Mouse (Mus musculus) thymus, adult 2 months (tissue): Measurements from ENCODE around the gene Elf1. TPM values are rescaled to one million over a fixed set of nuclear protein-coding genes. Genes with fewer than 3 reads are reported as not detected.

Experiments
- DNase-seq: peaks from one replicate; pipeline ENCODE4 v3.0.0; 2021
- H3K27ac ChIP-seq: fragments of 200-500 bp; 2 replicates; pipeline ENCODE4 v1.5.1; 2012; ENCODE audit warnings: low read length, control low read depth; ENCODE audit not compliant: control insufficient read depth, insufficient read depth
- H3K27me3 ChIP-seq: fragments of 200-500 bp; 2 replicates; pipeline ENCODE4 v1.6.1; 2012; ENCODE audit warnings: mild to moderate bottlenecking, low read length, moderate library complexity, mixed read lengths; ENCODE audit not compliant: control insufficient read depth, insufficient read depth
- H3K36me3 ChIP-seq: fragments of 200-500 bp; 2 replicates; pipeline ENCODE4 v1.6.1; 2012; ENCODE audit warnings: mild to moderate bottlenecking, low read length, moderate library complexity; ENCODE audit not compliant: control insufficient read depth, insufficient read depth
- H3K4me1 ChIP-seq: fragments of 200-500 bp; replicated peaks from 2 replicates; pipeline ENCODE4 v1.6.1; 2012; ENCODE audit warnings: low read length; ENCODE audit not compliant: control insufficient read depth, insufficient read depth
- H3K4me3 ChIP-seq: fragments of 200-500 bp; 2 replicates; pipeline ENCODE4 v1.5.1; 2012; ENCODE audit warnings: mild to moderate bottlenecking, low read length, control low read depth, moderate library complexity; ENCODE audit not compliant: control insufficient read depth, insufficient read depth
- CTCF ChIP-seq: fragments of 200-500 bp; IDR thresholded peaks from 2 replicates; pipeline ENCODE4 v1.5.1; 2012; ENCODE audit warnings: mild to moderate bottlenecking, control low read depth, low read length, moderate library complexity, borderline replicate concordance; ENCODE audit not compliant: control insufficient read depth, poor library complexity, insufficient read depth; ENCODE audit errors: extremely low read depth
- POLR2A ChIP-seq: fragments of 200-500 bp; IDR thresholded peaks from 2 replicates; pipeline ENCODE4 v1.6.1; 2012; ENCODE audit warnings: mild to moderate bottlenecking, low read length, control low read depth, moderate library complexity; ENCODE audit not compliant: control insufficient read depth, poor library complexity, insufficient read depth; ENCODE audit errors: extremely low read depth
- WGBS: fragments of 180-500 bp; shearing (Covaris S2); methylation state at CpG from one replicate; pipeline ENCODE4 v1.1.7; 2018; 5-methylcytosine and 5-hydroxymethylcytosine counted together
- polyA plus RNA-seq: library from polyadenylated mRNA; depleted of rRNA; stranded (reverse); fragments of >200 nt; gene quantifications from 2 replicates; pipeline ENCODE4 v1.2.3, GENCODE M21; 2012

Gene Elf1
- polyA plus RNA-seq, 1 experiment: 71.4 TPM

DNA sequence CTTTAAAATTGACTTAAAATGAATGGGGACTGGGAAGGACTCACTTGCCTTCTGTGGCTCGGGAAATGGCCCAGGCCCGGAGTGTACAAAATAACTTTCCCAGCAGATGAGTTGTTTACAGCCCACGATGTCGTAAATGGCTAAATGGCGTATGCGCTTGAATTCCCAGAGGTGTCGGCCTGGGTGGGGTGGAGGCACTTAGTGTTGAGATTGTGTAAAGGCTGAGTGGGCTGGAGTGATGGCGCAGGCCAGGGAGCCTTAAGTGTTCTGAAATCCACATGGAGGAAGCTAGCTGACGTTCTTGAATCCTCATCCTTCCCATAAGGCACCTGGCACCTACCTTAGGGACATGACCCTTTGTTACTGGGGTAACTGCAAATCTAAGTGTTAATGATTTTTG, 7.5 kb downstream of the Elf1 start:
- no peaks in the 10 kb centered on the region for H3K36me3 ChIP-seq
- TF ChIP-seq POLR2A (no peak), CTCF (no peak)
- no peak overlapping the region for H3K4me3 ChIP-seq
- no peak for DNase-seq
- H3K4me1 ChIP-seq: peaks cover 21% of the 10 kb centered on the region
- H3K27ac ChIP-seq: no peak overlapping the region
- WGBS: 96% methylated on average over 9 of the region's 9 CpGs
- no peaks in the 10 kb centered on the region for H3K27me3 ChIP-seq

DNA sequence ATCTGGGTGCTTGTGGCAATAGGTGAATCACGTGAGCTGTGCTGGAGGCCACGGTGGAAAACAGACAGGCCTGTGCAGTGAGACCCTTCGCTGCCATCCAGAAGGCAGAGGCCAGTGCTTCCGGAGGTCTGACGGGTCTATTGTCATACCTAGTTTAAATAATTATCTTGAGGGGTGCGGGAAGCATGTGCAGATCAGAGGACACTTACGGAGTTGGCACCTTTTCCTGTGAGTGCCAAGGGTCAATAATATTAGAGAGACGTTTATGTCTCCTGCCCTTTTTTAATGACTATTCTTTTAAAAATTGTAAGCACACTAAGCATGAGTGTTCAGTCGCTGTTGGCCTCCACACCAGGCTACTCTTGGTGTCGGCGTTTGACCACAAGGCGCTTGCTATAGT, 8.2 kb downstream of the Elf1 start:
- Histone ChIP-seq H3K27ac (no peak overlapping the region), H3K4me1 (peaks cover 17% of the 10 kb centered on the region), H3K36me3 (no peaks in the 10 kb centered on the region), H3K27me3 (no peaks in the 10 kb centered on the region), H3K4me3 (no peak overlapping the region)
- TF ChIP-seq CTCF: no peak
- TF ChIP-seq POLR2A: no peak
- WGBS: 95% methylated on average over 12 of the region's 12 CpGs
- no peak for DNase-seq

DNA sequence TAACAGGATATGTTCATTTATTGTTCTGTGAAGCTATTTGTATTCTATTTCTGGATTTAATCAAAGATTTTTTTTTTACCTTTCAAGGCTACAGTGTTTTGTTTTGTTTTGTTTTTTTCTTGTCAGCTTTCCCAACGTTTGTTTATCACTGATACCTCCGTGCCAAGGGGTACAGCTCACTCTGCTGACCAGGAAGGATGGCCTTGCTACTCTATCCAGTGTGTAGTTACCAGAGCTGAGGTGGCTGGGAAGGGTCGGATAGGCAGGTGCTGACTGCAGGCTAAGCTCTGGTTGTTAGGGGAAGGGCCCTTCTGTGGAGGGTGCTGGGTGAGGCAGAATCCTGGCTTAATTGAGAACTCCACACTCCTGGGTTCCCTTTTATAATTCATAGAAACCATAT, 9.3 kb downstream of the Elf1 start:
- H3K4me3 ChIP-seq: no peak overlapping the region
- no peak for DNase-seq
- peaks cover 12% of the 10 kb centered on the region for H3K4me1 ChIP-seq
- no peak overlapping the region for H3K27ac ChIP-seq
- WGBS: 98% methylated on average over 3 of the region's 3 CpGs
- H3K36me3 ChIP-seq: no peaks in the 10 kb centered on the region
- H3K27me3 ChIP-seq: no peaks in the 10 kb centered on the region
- TF ChIP-seq POLR2A (no peak), CTCF (no peak)

DNA sequence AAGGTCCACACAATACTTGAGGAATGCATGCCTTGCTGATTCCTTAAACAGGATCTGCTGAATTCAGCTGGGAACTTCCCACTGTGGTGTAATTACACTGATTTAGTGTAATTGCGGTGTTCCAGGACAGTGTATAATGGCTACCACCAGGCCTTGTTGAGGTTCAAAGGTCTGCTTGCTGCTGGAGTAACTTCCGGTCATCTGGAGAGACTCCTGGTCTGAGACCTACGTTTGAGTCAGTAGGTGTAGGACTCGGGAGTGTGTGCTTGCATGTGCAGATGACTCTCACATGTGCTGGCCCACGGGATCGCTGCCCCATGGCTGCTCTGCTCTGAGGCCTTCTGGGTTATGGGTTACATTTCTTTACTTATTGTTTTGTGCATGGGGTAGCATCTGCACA, 13.4 kb downstream of the Elf1 start:
- TF ChIP-seq POLR2A: no peak
- no peak overlapping the region for H3K4me3 ChIP-seq
- 0 out of 2 replicates have a peak, but pooled peaks cover 2% of the 10 kb centered on the region for H3K4me1 ChIP-seq
- no peak for DNase-seq
- no peaks in the 10 kb centered on the region for H3K27me3 ChIP-seq
- no peaks in the 10 kb centered on the region for H3K36me3 ChIP-seq
- 95% methylated on average over 6 of the region's 6 CpGs for WGBS
- H3K27ac ChIP-seq: no peak overlapping the region

DNA sequence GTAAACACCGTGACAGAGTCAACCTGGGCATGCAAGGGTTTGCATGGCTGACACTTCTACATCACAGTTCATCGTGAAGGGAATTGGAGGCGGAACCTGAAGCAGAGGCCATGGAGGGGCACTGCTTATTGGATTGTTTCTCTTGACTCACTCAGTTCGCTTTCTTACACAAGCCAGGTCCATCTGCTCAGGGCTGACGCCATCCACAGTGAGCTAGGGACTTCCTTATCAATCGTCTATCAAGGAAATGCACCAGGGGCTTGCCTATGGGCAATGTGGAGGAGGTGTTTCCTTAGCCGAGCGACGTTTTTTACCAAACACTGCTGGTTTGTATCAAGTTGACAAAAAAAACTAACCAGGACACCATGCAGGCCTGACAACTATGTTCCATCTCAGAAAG, 18.3 kb downstream of the Elf1 start:
- no peaks in the 10 kb centered on the region for H3K27me3 ChIP-seq
- no peak for DNase-seq
- H3K36me3 ChIP-seq: no peaks in the 10 kb centered on the region
- no peak for TF ChIP-seq POLR2A
- no peak for TF ChIP-seq CTCF
- WGBS: 75% methylated on average over 9 of the region's 9 CpGs
- H3K4me3 ChIP-seq: no peak overlapping the region
- no peak overlapping the region for H3K27ac ChIP-seq
- peaks cover 11% of the 10 kb centered on the region for H3K4me1 ChIP-seq

DNA sequence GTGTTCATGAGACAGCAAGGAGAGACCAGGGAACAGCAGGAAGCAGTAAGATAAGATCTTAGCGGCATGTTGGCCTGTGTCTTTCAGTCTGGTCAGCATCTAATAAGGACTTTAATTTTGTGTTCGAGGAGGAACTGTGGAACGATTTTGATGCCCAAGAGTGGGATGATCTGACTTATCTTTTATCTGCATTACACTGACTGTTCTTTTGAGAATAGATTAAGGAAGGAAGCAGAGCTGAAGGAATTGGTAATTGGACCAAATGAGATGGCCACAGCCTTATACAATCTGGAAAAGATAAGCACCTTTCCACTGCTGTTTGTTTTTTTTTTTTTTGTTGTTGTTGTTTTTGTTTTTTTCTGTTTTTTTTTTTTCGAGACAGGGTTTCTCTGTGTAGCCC, 19.8 kb downstream of the Elf1 start:
- Histone ChIP-seq H3K4me3 (no peak overlapping the region), H3K4me1 (peaks cover 11% of the 10 kb centered on the region), H3K27ac (no peak overlapping the region), H3K27me3 (no peaks in the 10 kb centered on the region), H3K36me3 (no peaks in the 10 kb centered on the region)
- TF ChIP-seq CTCF (no peak), POLR2A (no peak)
- DNase-seq: no peak
- WGBS: 70% methylated on average over 4 of the region's 4 CpGs

DNA sequence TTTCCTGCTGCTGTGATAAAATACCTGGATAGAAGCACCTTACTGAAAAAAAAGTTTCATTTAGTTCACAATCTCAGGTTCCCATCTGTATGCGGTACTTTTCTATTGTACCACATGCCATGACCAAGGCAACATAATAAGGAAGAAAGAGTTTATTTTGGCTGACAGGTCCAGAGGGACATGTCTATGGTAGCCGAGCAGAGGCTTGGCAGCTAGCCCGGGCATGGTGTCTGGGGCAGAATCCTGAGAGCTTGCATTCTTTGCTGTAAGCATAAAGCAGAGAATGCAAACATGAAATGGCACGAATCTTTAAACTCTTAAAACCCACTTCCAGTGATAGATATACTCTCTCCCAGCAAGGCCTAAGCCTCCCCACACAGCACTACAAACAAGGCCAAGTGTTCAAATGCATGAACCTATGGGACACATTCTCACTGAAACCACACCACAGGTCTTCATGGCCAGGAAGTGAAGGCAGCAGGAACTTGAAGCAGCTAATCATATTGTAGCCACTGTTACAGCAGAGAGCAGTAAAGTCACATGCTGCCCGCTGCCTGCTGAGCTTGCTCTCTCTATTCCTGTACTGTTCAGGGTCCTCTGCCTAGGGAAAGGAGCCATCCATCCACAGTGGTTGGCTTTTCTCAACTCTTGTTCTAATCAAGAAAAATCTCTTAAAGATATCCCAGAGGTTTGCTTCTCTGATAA, 22.5 kb downstream of the Elf1 start:
- no peak for TF ChIP-seq CTCF
- 69% methylated on average over 5 of the region's 5 CpGs for WGBS
- peaks cover 11% of the 10 kb centered on the region for H3K4me1 ChIP-seq
- H3K4me3 ChIP-seq: no peak overlapping the region
- DNase-seq: no peak
- no peaks in the 10 kb centered on the region for H3K36me3 ChIP-seq
- no peaks in the 10 kb centered on the region for H3K27me3 ChIP-seq
- peak overlapping the region; percentile 43; the same call in 1 of the 2 replicates for H3K27ac ChIP-seq
